Mouse (Mus musculus) MEL-GATA-1-ER (cell line): ENCODE results near the gene Tex45.

ENCODE experiments used
- DNase-seq: peaks from one replicate; pipeline ENCODE4 v3.0.0-alpha.2; 2012; ENCODE audit warnings: low read depth; ENCODE audit errors: extremely low read depth

Gene Tex45

DNA sequence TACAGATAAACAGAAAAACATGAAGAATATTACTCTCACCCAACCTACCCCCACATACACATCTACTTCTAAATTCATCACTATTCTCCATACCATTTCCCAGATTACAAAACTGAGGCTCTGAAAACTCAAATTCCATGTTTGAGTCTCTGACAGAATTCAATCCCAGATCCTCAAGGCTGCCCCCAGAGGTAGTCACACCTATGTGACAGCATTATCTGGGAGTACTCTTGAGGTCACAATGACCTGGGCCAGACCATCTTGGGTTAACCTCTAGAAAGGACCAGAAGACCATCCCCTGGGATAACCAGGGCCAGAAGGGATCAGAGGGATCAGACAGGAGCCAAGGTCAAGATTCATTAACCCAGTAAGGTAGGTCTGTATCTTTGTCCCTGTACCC is at the start of gene Tex45:
Tex45 (plus strand) TSS at position 301 of the 400 bp plus-strand sequence.
- DNase-seq, result no peak

DNA sequence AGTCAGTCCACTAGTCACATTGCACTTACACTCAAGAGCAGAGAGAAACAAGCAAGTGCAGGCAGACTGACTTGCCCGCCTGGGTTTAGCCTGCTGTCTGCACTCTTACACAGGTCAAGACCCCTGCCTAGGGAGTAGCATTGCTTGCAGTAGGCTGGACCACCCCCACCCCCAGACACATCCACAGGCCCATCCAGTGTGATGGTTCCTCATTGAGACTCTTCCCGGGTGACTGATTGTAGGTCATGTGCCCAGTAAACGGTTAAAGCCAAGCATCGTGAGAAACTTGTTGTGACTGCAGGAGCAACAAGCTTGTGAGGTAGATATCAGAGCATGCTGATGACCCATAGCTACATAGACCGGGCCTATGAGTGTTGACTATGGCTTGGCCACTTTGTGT is 49.2 kb upstream of the Tex45 start:
- no peak for DNase-seq

DNA sequence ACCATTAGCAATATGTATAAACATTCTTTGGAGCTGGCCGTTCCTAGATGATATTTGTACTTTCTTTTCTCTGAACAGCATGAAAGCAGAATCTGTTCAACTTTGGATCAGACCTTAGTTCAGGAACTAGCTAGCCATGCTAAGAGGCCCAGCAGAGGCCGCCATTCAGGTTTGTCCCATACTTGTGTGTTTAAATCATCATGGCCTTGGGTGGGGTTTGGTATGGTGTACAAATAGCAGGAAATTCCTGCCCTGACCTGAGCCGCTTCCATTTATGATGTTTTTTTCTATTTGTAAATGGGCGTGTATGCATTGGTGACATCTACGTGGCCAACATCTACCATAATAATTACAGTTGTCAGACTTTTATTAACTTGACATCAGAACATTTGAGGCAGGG is 45.4 kb upstream of the Tex45 start:
- no peak for DNase-seq

- DNase-seq, result no peak
Measured at GRCm38 (mm10) chr8:3426211-3426610, 44.5 kb upstream of the Tex45 start.

- DNase-seq, result no peak
Measured at GRCm38 (mm10) chr8:3428426-3428825, 42.2 kb upstream of the Tex45 start.

DNA sequence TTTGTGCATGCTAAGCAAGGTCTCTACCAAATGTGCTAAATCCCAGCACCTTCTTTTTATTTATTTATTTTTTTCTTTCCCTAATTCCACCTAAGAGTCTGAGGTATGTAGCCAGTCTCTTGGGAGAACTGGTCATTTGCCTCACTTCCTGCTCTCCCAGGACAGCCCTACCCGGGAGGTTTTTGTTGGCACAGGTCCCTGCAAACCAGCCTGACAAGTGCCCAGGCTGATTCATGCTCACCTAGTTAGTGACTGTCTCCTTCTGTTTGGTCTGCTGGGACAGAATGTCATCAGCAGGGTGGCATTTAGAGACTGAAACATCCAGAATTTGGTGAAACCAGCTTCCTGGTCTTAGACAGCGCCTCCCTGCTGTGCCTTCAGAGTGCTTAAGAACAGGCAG is 40.7 kb upstream of the Tex45 start:
- DNase-seq, result no peak

- no peak for DNase-seq
Measured at GRCm38 (mm10) chr8:3431113-3431512, 39.5 kb upstream of the Tex45 start.

GRCm38 (mm10) chr8:3436492-3436891 is 34.2 kb upstream of the Tex45 start:
- DNase-seq, result peak; percentile 26

DNA sequence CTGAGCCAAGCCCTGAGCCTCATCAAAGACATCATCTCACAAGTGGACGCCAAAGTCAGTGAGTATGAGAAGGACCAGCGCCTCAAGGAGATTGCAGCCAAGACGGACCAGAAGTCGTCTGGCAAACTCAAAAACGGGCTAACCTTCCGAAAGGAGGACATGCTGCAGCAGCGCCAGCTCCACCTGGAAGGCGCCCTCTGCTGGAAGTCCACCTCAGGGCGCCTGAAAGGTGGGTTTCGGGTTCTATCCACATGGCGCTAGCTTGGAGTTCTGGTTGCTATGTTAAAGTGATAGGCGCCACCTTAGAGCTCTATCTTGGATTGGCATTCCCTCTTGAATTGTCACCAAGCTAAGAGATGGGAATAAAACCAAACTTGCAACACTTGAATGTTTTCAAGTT is 31.2 kb upstream of the Tex45 start:
- no peak for DNase-seq

- DNase-seq, result no peak
Measured at GRCm38 (mm10) chr8:3449226-3449625, 21.4 kb upstream of the Tex45 start.

GRCm38 (mm10) chr8:3450670-3451069 is 20.0 kb upstream of the Tex45 start:
- peak; percentile 21 for DNase-seq

GRCm38 (mm10) chr8:3451992-3452391 is 18.7 kb upstream of the Tex45 start:
- no peak for DNase-seq

GRCm38 (mm10) chr8:3463248-3463647 is 7.4 kb upstream of the Tex45 start:
- DNase-seq, result no peak

DNA sequence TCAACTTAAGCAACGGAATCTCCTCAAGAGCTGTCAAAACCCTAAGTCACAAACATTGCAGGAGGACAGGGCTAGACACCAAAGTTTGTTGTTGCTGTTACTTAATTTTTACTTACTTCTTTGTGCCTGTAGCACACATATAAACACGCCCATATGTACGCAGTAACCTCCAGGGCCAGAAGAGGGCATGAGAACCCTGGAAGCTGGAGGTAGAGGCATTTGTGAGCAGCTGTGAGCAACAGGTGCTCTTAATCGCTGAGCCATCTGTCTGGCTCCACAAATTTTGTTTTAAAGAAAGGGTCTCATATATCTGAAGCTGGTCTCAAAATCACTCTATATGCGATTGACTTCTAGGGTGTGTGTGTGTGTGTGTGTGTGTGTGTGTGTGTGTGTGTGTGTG is 6.4 kb upstream of the Tex45 start:
- peak; percentile 30 for DNase-seq

GRCm38 (mm10) chr8:3467006-3467885 is 3.4 kb upstream of the Tex45 start, which contains the start of gene Pex11g:
TSS of gene Pex11g (minus strand) at chr8:3467680.
- DNase-seq, result peak; percentile 68

GRCm38 (mm10) chr8:3467886-3468545 is 2.6 kb upstream of the Tex45 start:
- DNase-seq, result no peak

- peak; percentile 22 for DNase-seq
Measured at GRCm38 (mm10) chr8:3468838-3469237, 1.8 kb upstream of the Tex45 start.

DNA sequence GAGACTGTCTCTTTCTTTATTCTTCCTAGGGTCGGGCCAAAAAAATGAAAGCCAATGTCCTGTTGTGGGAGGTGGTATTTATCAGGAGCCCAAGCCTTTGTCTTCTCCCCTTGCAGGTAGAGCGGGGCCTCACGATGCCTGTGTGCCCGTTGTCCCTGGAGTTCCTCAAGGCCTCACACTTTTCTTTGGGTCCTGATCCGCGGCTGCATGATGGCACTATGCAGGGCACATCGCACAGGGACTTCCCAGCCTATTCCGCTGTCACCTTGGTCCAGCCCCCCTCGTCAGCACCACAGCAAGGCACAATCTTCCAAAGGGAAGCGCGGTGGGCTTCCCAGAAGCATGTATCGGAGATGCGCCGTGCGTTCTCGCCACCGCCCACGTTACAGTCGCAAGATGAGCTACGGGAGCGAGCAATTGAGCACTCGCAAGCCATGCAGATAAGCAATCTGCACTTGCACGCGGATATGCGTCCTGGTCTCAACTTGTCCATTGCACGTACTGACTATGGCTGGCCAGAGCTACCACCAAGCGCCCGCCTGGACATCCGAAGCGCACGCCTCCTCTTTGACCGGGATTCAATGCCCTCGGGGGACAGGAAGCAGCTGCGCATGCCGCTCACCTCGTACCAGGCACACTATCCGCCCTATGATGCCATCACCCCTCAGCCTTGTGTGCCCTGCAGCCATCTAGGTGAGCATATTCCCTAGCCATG is 5.2 kb downstream of the Tex45 start:
- no peak for DNase-seq

DNA sequence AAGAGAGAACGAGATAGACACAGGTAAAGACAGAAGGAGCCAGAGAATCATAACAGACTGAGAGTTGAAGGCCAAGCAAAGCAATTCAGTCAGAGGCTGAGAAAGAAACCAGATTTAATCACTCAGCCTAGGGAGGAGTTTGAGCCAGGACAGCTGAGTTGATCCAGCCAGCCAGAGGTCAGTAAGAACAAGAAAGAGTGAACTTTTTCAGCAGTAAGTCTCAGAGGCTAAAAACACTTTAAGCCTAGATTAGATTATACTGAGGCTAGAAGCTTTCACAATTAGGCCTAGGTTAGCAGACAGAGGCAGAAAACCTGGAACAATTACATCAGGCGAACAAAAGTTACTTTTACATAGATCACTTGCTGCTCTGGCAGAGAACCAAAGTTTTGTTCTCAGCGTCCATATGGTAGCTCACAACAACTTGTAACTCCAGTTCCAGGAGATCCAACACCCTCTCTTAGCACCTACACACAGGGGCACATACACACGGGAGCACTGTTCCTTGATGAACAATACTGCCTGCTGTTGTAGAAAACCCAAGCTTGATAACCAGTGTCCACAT is 9.6 kb downstream of the Tex45 start:
- DNase-seq, result no peak

GRCm38 (mm10) chr8:3481605-3482004 is 10.9 kb downstream of the Tex45 start:
- peak; percentile 63 for DNase-seq

DNA sequence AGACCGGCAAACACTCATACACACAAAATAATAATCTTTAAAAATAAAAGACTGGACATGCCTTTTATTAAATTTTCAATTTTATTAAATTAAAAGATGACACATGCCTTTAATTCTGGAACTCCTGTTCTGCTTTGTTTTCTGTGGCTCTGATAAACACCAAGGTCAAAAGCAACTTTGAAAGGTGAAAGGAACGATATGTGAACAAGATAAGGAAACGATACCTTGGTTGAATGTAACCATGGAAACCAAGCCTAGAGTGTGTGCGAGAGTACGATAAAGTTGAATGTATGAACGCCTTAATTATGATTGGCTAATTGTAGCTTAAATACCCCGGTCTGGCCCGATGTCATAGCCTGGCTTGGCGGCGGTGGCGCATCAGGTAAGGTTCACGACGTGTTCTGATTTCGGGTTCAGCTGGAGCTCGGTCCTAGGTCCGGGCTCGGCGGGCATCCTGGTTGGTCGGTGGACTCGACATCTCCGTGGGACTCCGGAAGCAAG is 11.6 kb downstream of the Tex45 start:
- peak; percentile 40 for DNase-seq
